Mouse (Mus musculus) ES-Bruce4 (cell line): ENCODE results near the gene Gm49395. TPM values are rescaled to one million over a fixed set of nuclear protein-coding genes. Genes with fewer than 3 reads are reported as not detected.

Experiments
- H3K27ac ChIP-seq: 2 replicates; pipeline ENCODE4 v1.5.1; 2012; ENCODE audit warnings: low read length, inconsistent platforms; ENCODE audit not compliant: insufficient read depth
- H3K27me3 ChIP-seq: 2 replicates; pipeline ENCODE4 v1.6.1; 2012; ENCODE audit warnings: mild to moderate bottlenecking, low read length, inconsistent platforms; ENCODE audit not compliant: control insufficient read depth, poor library complexity, insufficient read depth, severe bottlenecking
- H3K36me3 ChIP-seq: 2 replicates; pipeline ENCODE4 v1.6.1; 2012; ENCODE audit warnings: inconsistent platforms, mild to moderate bottlenecking, low read length, moderate library complexity; ENCODE audit not compliant: control insufficient read depth, poor library complexity, insufficient read depth, severe bottlenecking
- H3K4me1 ChIP-seq: one replicate; pipeline ENCODE4 v1.8.1; 2011; ENCODE audit warnings: low read length; ENCODE audit not compliant: control insufficient read depth, insufficient read depth
- H3K4me3 ChIP-seq: 2 replicates; pipeline ENCODE4 v1.5.1; 2011; ENCODE audit warnings: low read depth, mild to moderate bottlenecking, low read length
- H3K9ac ChIP-seq: 2 replicates; pipeline ENCODE4 v1.6.1; 2012; ENCODE audit warnings: low read depth, mild to moderate bottlenecking, inconsistent platforms; ENCODE audit not compliant: poor library complexity, severe bottlenecking
- H3K9me3 ChIP-seq: replicated peaks from 2 replicates; pipeline ENCODE4 v1.6.1; 2012; ENCODE audit warnings: mild to moderate bottlenecking, low read length, inconsistent platforms; ENCODE audit not compliant: control insufficient read depth, poor library complexity, insufficient read depth, severe bottlenecking
- CTCF ChIP-seq: IDR thresholded peaks from one replicate; pipeline ENCODE4 v1.8.1; 2011; ENCODE audit warnings: low read depth, low read length
- EP300 ChIP-seq: IDR thresholded peaks from 2 replicates; pipeline ENCODE4 v1.6.1; 2011; ENCODE audit warnings: low read depth, low read length; ENCODE audit not compliant: insufficient read depth
- POLR2A ChIP-seq: IDR thresholded peaks from one replicate; pipeline ENCODE4 v1.8.1; 2011; ENCODE audit warnings: low read length; ENCODE audit not compliant: insufficient read depth
- polyA plus RNA-seq: library from polyadenylated mRNA; stranded (reverse); fragments of >200 nt; gene quantifications from 2 replicates; pipeline ENCODE4 v1.2.4, GENCODE M21; 2011; ENCODE audit warnings: low read depth; ENCODE audit not compliant: missing spikeins, insufficient read depth, insufficient read length

Gm49395 gene
- polyA plus RNA-seq, 1 experiment, result not detected

GRCm38 (mm10) chr13:115106183-115106582, 4.5 kb upstream of the Gm49395 start:
- TF ChIP-seq EP300, result no peak
- no peak for TF ChIP-seq POLR2A

GRCm38 (mm10) chr13:115102754-115103153, 1.0 kb upstream of the Gm49395 start:
- Histone ChIP-seq H3K9me3 (peaks cover 8% of the 10 kb centered on the region; the same call in 1 of the 2 replicates), H3K36me3 (no peaks in the 10 kb centered on the region), H3K4me3 (no peak overlapping the region), H3K27me3 (no peaks in the 10 kb centered on the region; the same call in 1 of the 2 replicates), H3K4me1 (no peaks in the 10 kb centered on the region), H3K9ac (no peak overlapping the region), H3K27ac (no peak overlapping the region)
- no peak for TF ChIP-seq POLR2A
- TF ChIP-seq CTCF, result no peak
- no peak for TF ChIP-seq EP300

More at GRCm38 (mm10) chr13:115106183-115106582, 4.5 kb upstream of the Gm49395 start:
- H3K27me3 ChIP-seq, result no peaks in the 10 kb centered on the region
- peaks cover 8% of the 10 kb centered on the region; the same call in 1 of the 2 replicates for H3K9me3 ChIP-seq
- no peak overlapping the region for H3K27ac ChIP-seq
- no peak overlapping the region for H3K4me3 ChIP-seq
- H3K4me1 ChIP-seq, result no peaks in the 10 kb centered on the region
- H3K9ac ChIP-seq, result no peak overlapping the region
- no peaks in the 10 kb centered on the region for H3K36me3 ChIP-seq

GRCm38 (mm10) chr13:115100381-115101177, 1.1 kb downstream of the Gm49395 start:
- peak overlapping the region; percentile 19; the same call in 1 of the 2 replicates for H3K9ac ChIP-seq

GRCm38 (mm10) chr13:115099381-115099780, 2.3 kb downstream of the Gm49395 start:
- Histone ChIP-seq H3K4me3 (no peak overlapping the region), H3K27me3 (no peaks in the 10 kb centered on the region; the same call in 1 of the 2 replicates), H3K9ac (no peak overlapping the region), H3K27ac (no peak overlapping the region), H3K36me3 (no peaks in the 10 kb centered on the region), H3K9me3 (peaks cover 8% of the 10 kb centered on the region; the same call in 1 of the 2 replicates), H3K4me1 (no peaks in the 10 kb centered on the region)
- TF ChIP-seq POLR2A (no peak), EP300 (no peak), CTCF (no peak)

More at GRCm38 (mm10) chr13:115100381-115101177, 1.1 kb downstream of the Gm49395 start:
- no peaks in the 10 kb centered on the region for H3K4me1 ChIP-seq
- no peaks in the 10 kb centered on the region for H3K36me3 ChIP-seq
- TF ChIP-seq POLR2A (no peak), CTCF (no peak), EP300 (no peak)
- H3K27me3 ChIP-seq, result no peaks in the 10 kb centered on the region; the same call in 1 of the 2 replicates
- no peak overlapping the region for H3K4me3 ChIP-seq
- H3K9me3 ChIP-seq, result peaks cover 8% of the 10 kb centered on the region; the same call in 1 of the 2 replicates
- H3K27ac ChIP-seq, result no peak overlapping the region

GRCm38 (mm10) chr13:115098227-115098626, 3.5 kb downstream of the Gm49395 start:
- H3K9ac ChIP-seq, result no peak overlapping the region
- TF ChIP-seq POLR2A (no peak), CTCF (no peak), EP300 (no peak)
- H3K9me3 ChIP-seq, result no peaks in the 10 kb centered on the region; the same call in 1 of the 2 replicates
- no peaks in the 10 kb centered on the region for H3K4me1 ChIP-seq
- no peaks in the 10 kb centered on the region; the same call in 1 of the 2 replicates for H3K27me3 ChIP-seq
- H3K36me3 ChIP-seq, result no peaks in the 10 kb centered on the region
- no peak overlapping the region for H3K27ac ChIP-seq
- H3K4me3 ChIP-seq, result no peak overlapping the region

GRCm38 (mm10) chr13:115096965-115097364, 4.8 kb downstream of the Gm49395 start:
- no peak overlapping the region for H3K9ac ChIP-seq
- TF ChIP-seq POLR2A, result no peak
- TF ChIP-seq CTCF, result no peak
- no peak for TF ChIP-seq EP300

More at GRCm38 (mm10) chr13:115096965-115097364, 4.8 kb downstream of the Gm49395 start:
- H3K9me3 ChIP-seq, result no peaks in the 10 kb centered on the region
- no peak overlapping the region for H3K4me3 ChIP-seq
- no peaks in the 10 kb centered on the region for H3K36me3 ChIP-seq
- H3K27me3 ChIP-seq, result no peaks in the 10 kb centered on the region; the same call in 1 of the 2 replicates
- H3K4me1 ChIP-seq, result no peaks in the 10 kb centered on the region
- no peak overlapping the region for H3K27ac ChIP-seq
